Mouse (Mus musculus) embryonic facial prominence, embryonic 11.5 days (tissue): ENCODE measurements around the gene Ptprh. TPM values are rescaled to one million over a fixed set of nuclear protein-coding genes. Genes with fewer than 3 reads are reported as not detected.
A peak's percentile ranks its signal among the peaks of the same experiment; 100 is the strongest.
"Not testable (repeated sequence)": the region's sequence is repeated elsewhere in the genome, so short reads cannot be mapped to it uniquely, and the experiment has no call there.

ENCODE experiments used
- ATAC-seq: fragments of 200-750 bp; cut with Nextera tagmentation; replicated peaks from 2 replicates; pipeline ENCODE4 v1.8.0; 2017; ENCODE audit warnings: low read depth; ENCODE audit not compliant: insufficient number of reproducible peaks, low FRiP score, low TSS enrichment
- DNase-seq: peaks from one replicate; pipeline ENCODE4 v3.0.0-alpha.2; 2015; ENCODE audit warnings: low spot score
- H3K27ac ChIP-seq: fragments of 300-500 bp; sonication (generic); replicated peaks from 2 replicates; pipeline ENCODE4 v1.5.1; 2014; ENCODE audit warnings: mild to moderate bottlenecking, low read depth, low read length, control low read depth
- H3K27me3 ChIP-seq: fragments of 300-500 bp; sonication (generic); 2 replicates; pipeline ENCODE4 v1.6.1; 2014; ENCODE audit warnings: mild to moderate bottlenecking, low read length, moderate library complexity, mixed read lengths; ENCODE audit not compliant: control insufficient read depth, insufficient read depth
- H3K36me3 ChIP-seq: fragments of 300-500 bp; sonication (generic); replicated peaks from 2 replicates; pipeline ENCODE4 v1.6.1; 2014; ENCODE audit warnings: low read depth, mild to moderate bottlenecking, low read length, moderate library complexity, mixed read lengths; ENCODE audit not compliant: control insufficient read depth, insufficient read depth
- H3K4me1 ChIP-seq: fragments of 300-500 bp; sonication (generic); 2 replicates; pipeline ENCODE4 v1.6.1; 2014; ENCODE audit warnings: low read length, mixed read lengths; ENCODE audit not compliant: control insufficient read depth, insufficient read depth
- H3K4me2 ChIP-seq: fragments of 300-500 bp; sonication (generic); 2 replicates; pipeline ENCODE4 v1.6.1; 2014; ENCODE audit warnings: low read depth, mild to moderate bottlenecking, control low read depth, low read length, moderate library complexity
- H3K4me3 ChIP-seq: fragments of 300-500 bp; sonication (generic); 2 replicates; pipeline ENCODE4 v1.5.1; 2014; ENCODE audit warnings: low read depth, low read length, control low read depth
- H3K9ac ChIP-seq: fragments of 300-500 bp; sonication (generic); replicated peaks from 2 replicates; pipeline ENCODE4 v1.6.1; 2014; ENCODE audit warnings: mild to moderate bottlenecking, control low read depth, low read length
- H3K9me3 ChIP-seq: fragments of 300-500 bp; sonication (generic); replicated peaks from 2 replicates; pipeline ENCODE4 v1.6.1; 2016; ENCODE audit warnings: mild to moderate bottlenecking, low read length, inconsistent platforms, mixed read lengths; ENCODE audit not compliant: control insufficient read depth
- WGBS: fragments of 180-500 bp; shearing (Covaris S2); extraction: QIAGEN DNeasy Blood & Tissue Kit; methylation state at CpG from one replicate; pipeline ENCODE4 v1.1.7; 2014; 5-methylcytosine and 5-hydroxymethylcytosine counted together
- polyA plus RNA-seq: library from polyadenylated mRNA; unstranded; fragments of >200 nt; fragmentation: Nextera tagmentation; extraction: Ambion mirVana; gene quantifications from 2 replicates; pipeline ENCODE4 v1.2.1, GENCODE M21; 2014

Ptprh gene
- polyA plus RNA-seq, 1 experiment from 2014 or later = not detected

DNA sequence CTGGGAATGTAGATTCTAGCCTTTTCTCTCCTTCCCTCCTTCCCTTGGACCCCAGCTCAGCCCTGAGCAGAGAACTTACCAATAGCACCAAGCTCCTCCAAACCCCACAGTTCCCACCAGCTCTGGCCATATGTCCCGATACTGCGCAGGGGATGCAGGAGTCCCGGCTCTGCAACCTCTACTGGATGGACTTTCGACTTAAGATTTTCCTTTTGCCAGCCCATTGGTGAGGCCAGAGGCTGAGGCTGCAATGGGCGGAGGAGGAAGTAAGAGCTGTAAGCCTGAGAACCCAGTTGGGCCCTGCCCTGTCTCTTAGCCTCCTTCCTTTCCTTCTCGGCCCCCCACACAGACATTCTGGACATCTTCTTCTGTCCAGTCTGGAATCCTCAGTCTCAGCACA, 872 bp downstream of the Ptprh start:
- Histone ChIP-seq H3K4me3 (no peak overlapping the region), H3K9me3 (no peaks in the 10 kb centered on the region), H3K27ac (no peak overlapping the region), H3K4me2 (no peak overlapping the region), H3K36me3 (no peaks in the 10 kb centered on the region), H3K4me1 (no peaks in the 10 kb centered on the region), H3K9ac (no peak overlapping the region), H3K27me3 (no peaks in the 10 kb centered on the region)
- ATAC-seq (no peak), DNase-seq (no peak)
- WGBS = 86% methylated on average over 6 of the region's 6 CpGs

GRCm38 (mm10) chr7:4597046-4597445, 6.8 kb downstream of the Ptprh start:
- WGBS = 66% methylated on average over 4 of the region's 4 CpGs

DNA sequence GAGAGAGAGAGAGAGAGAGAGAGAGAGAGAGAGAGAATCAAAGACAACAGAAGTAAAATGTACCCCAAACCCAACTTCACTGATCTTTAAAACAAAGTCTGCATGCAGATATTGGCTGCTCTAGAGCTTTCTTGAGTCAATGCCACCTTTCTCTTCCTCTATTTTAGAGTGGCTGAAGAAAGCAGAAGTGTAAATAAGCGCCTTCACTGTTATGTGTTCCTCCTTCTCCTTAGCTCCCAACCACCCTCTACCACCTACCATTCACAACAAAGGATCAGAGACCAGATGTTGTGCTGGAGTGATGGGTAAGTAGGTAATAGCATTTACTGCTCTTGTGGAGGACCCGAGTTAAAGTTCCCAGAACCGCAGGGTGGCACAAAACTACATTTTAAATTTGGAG, 22.4 kb downstream of the Ptprh start:
- not testable (repeated sequence) for H3K27ac ChIP-seq, H3K36me3 ChIP-seq, DNase-seq, H3K4me2 ChIP-seq, H3K4me3 ChIP-seq, H3K9me3 ChIP-seq, ATAC-seq, H3K27me3 ChIP-seq, H3K4me1 ChIP-seq, H3K9ac ChIP-seq
- 86% methylated on average over 3 of the region's 3 CpGs for WGBS

More at GRCm38 (mm10) chr7:4597046-4597445, 6.8 kb downstream of the Ptprh start:
- not testable (repeated sequence) for H3K4me2 ChIP-seq, H3K9me3 ChIP-seq, ATAC-seq, DNase-seq, H3K27ac ChIP-seq, H3K4me3 ChIP-seq, H3K4me1 ChIP-seq, H3K36me3 ChIP-seq, H3K9ac ChIP-seq, H3K27me3 ChIP-seq

GRCm38 (mm10) chr7:4572361-4572760, 31.5 kb downstream of the Ptprh start:
- WGBS = 72% methylated on average over 2 of the region's 2 CpGs
- H3K4me3 ChIP-seq, H3K27me3 ChIP-seq, DNase-seq, ATAC-seq, H3K27ac ChIP-seq, H3K4me1 ChIP-seq, H3K9me3 ChIP-seq, H3K9ac ChIP-seq, H3K36me3 ChIP-seq, H3K4me2 ChIP-seq: not testable (repeated sequence)

- H3K27ac ChIP-seq = no peak overlapping the region
- H3K4me2 ChIP-seq = no peak overlapping the region
- no peak overlapping the region for H3K4me3 ChIP-seq
- H3K36me3 ChIP-seq = no peaks in the 10 kb centered on the region
- H3K9ac ChIP-seq = no peak overlapping the region
- no peaks in the 10 kb centered on the region for H3K9me3 ChIP-seq
- no peak for ATAC-seq
- DNase-seq = no peak
- H3K27me3 ChIP-seq = no peaks in the 10 kb centered on the region
- WGBS = 80% methylated on average over 3 of the region's 3 CpGs
- H3K4me1 ChIP-seq = no peaks in the 10 kb centered on the region
Observed at GRCm38 (mm10) chr7:4562660-4563059, 41.2 kb downstream of the Ptprh start.

DNA sequence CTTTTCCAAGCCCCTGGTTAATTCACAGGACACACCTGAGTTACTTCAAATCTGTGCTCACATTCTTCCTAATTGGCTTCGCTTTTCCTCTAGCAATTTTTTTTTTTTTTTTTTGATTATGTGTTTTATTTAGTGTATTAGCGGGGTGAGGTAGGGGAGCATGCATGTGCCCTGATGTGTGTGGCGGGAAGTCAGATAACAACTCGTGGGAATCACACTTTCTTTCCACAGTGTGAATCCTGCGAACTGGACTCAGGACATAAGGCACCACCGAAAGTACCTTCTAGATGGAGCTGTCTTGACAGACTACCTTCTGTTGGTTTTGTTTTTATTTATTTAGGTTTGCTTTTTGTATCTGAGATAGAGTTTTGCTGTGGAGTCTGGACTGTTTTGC, 46.7 kb downstream of the Ptprh start:
- Histone ChIP-seq H3K36me3 (no peaks in the 10 kb centered on the region), H3K4me3 (no peak overlapping the region), H3K27ac (no peak overlapping the region), H3K9ac (no peak overlapping the region), H3K4me2 (no peak overlapping the region), H3K4me1 (no peaks in the 10 kb centered on the region), H3K27me3 (no peaks in the 10 kb centered on the region), H3K9me3 (no peaks in the 10 kb centered on the region)
- no peak for ATAC-seq
- DNase-seq = no peak
- WGBS = 75% methylated on average over 6 of the region's 6 CpGs

DNA sequence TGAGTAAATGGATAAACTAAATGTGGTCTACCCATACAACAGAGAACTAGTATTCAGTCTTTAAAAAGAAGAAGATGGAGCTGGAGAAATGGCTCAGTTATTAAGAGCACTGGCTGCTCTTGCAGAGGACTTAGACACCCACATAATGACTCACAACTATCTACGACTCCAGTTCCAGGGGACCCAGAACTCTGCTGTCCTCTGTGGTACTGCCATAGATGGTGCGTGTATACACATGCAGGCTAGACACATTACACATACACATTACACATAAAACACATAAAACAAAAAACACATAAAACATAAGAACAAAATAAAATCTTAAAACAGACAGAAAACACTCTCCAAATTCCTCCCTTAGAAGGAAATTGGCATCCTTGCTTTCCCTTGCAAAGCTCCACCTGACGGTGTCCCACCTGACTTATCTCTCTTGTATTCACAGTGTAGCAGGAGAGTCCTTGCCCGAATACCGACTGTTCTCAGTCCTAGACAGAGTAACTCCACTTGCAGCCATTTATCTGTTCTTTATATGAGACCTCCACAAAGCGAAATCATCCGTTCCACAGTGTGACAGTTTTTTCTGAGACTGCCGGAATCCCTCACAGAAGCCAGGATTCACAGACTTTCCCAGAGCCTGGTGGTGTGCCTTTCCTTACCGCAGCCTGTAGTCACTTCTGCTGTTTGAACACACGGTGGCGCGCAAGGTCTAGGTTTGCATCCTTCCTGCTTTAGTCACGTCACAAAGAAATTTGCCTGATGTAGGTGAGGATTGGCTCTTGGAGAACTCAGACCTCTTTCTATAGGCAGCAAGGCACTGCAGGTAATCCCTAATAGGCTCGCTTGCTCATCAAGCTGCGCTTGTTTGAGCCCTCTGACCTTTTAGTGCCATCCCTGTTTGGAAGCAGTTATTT, 47.3 kb downstream of the Ptprh start:
- 25% methylated on average over 15 of the region's 15 CpGs for WGBS
- Histone ChIP-seq H3K9me3 (no peaks in the 10 kb centered on the region), H3K27ac (no peak overlapping the region), H3K4me1 (no peaks in the 10 kb centered on the region), H3K27me3 (no peaks in the 10 kb centered on the region), H3K4me3 (no peak overlapping the region), H3K4me2 (no peak overlapping the region), H3K9ac (no peak overlapping the region), H3K36me3 (no peaks in the 10 kb centered on the region)
- ATAC-seq (peak; percentile 89), DNase-seq (peak; percentile 92)

- H3K4me3 ChIP-seq = peak within 1 kb of the TSS; percentile 31
- 8% methylated on average over 33 of the region's 33 CpGs for WGBS
- ATAC-seq = peak; percentile 47
Observed at GRCm38 (mm10) chr7:4547221-4547641, 56.6 kb downstream of the Ptprh start, which contains the start of gene Syt5. TSS of gene Syt5 (minus strand) at chr7:4547541.

More at GRCm38 (mm10) chr7:4547221-4547641, 56.6 kb downstream of the Ptprh start, which contains the start of gene Syt5:
- Histone ChIP-seq H3K4me2 (peak within 1 kb of the TSS; percentile 65), H3K27me3 (peaks cover 2% of the 10 kb centered on the region; the same call in 1 of the 2 replicates), H3K36me3 (no peaks in the 10 kb centered on the region), H3K4me1 (no peaks in the 10 kb centered on the region; the same call in 1 of the 2 replicates), H3K9me3 (no peaks in the 10 kb centered on the region), H3K27ac (no peak within 1 kb of the TSS), H3K9ac (peak within 1 kb of the TSS; percentile 43)
- peak; percentile 40 for DNase-seq
